Mouse (Mus musculus) lung, adult 2 months (tissue): ENCODE results near the gene Vmn1r21. TPM values are rescaled to one million over a fixed set of nuclear protein-coding genes. Genes with fewer than 3 reads are reported as not detected.

ENCODE experiments used
- DNase-seq: peaks from one replicate; pipeline ENCODE4 v3.0.0; 2022
- H3K4me1 ChIP-seq: fragments of 200-500 bp; 2 replicates; pipeline ENCODE4 v1.6.1; 2011; ENCODE audit warnings: low read length; ENCODE audit not compliant: control insufficient read depth, insufficient read depth
- H3K4me3 ChIP-seq: fragments of 200-500 bp; replicated peaks from 2 replicates; pipeline ENCODE3; 2011; ENCODE audit warnings: low read depth, mild to moderate bottlenecking, control low read depth, low read length; ENCODE audit errors: extremely low read depth
- CTCF ChIP-seq: fragments of 200-500 bp; IDR thresholded peaks from 2 replicates; pipeline ENCODE4 v1.5.1; 2011; ENCODE audit warnings: mild to moderate bottlenecking, low read length, control low read depth; ENCODE audit not compliant: insufficient read depth
- POLR2A ChIP-seq: fragments of 200-500 bp; IDR thresholded peaks from 2 replicates; pipeline ENCODE4 v1.6.1; 2011; ENCODE audit warnings: low read depth, mild to moderate bottlenecking, control low read depth, low read length, borderline replicate concordance; ENCODE audit errors: extremely low read depth
- WGBS: fragments of 180-500 bp; shearing (Covaris S2); methylation state at CpG from one replicate; pipeline ENCODE4 v1.1.7; 2018; 5-methylcytosine and 5-hydroxymethylcytosine counted together
- polyA plus RNA-seq: library from polyadenylated mRNA; depleted of rRNA; stranded (reverse); fragments of >200 nt; gene quantifications from 2 replicates; pipeline ENCODE4 v1.2.3, GENCODE M21; 2012; rRNA removed

Vmn1r21 gene
- polyA plus RNA-seq, 1 experiment = not detected

GRCm38 (mm10) chr6:57814436-57814940, 35.7 kb downstream of the Vmn1r21 start:
- no peak overlapping the region for H3K4me3 ChIP-seq
- WGBS = 90% methylated on average over 2 of the region's 2 CpGs
- TF ChIP-seq CTCF (no peak), POLR2A (no peak)
- no peaks in the 10 kb centered on the region for H3K4me1 ChIP-seq
- DNase-seq = no peak

DNA sequence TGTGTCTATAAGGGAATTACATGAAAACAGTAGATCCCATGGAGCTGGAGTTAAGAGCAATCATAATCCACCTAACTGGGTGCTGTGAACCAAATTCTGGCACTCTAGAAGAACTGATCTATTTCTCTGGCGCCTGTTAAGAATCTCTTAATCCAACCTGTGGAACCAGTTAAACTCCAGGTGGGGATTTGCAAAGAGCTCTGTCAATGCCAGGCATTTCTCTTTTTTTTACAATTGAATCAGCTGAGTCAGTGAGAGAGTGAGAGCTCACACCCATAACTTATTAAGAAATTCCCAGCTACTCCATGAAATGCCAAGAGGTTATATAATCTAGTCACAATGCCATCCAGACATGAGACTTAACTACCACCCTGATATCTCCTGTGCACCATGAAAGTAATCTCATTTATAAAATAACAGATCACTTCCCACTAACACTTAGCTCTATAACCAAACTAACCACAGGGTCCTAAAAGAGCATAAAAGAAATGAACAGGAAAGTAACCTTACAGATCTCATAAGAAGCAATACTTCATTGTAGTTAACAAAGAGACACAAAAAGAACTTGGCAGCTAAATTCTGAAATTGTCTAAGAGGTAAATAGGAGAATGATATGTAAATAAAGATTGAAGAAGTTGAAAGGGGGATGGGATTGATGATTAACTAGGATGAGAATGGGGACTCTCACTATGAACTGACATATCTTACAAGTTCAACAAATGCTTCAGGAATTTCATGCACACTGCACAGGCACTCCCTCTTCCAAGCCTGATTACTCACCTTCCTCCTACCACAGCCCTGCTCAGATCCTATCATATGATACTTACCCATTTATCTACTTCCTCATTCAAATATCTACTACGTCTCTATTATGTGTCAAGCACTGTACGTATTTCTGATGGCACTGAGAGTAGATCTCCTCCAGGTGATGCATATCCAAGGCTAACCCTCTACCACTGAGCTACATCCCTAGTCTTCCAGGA, 38.1 kb downstream of the Vmn1r21 start:
- no peak for TF ChIP-seq CTCF
- TF ChIP-seq POLR2A = no peak
- 55% methylated on average over 3 of the region's 3 CpGs for WGBS
- no peaks in the 10 kb centered on the region for H3K4me1 ChIP-seq
- DNase-seq = no peak
- H3K4me3 ChIP-seq = no peak overlapping the region

- no peak for TF ChIP-seq POLR2A
- no peak for TF ChIP-seq CTCF
- 94% methylated on average over 5 of the region's 5 CpGs for WGBS
- no peak overlapping the region for H3K4me3 ChIP-seq
- no peaks in the 10 kb centered on the region for H3K4me1 ChIP-seq
- DNase-seq = no peak
These were observed 44.7 kb downstream of the Vmn1r21 start for GRCm38 (mm10) chr6:57805218-57806069.

DNA sequence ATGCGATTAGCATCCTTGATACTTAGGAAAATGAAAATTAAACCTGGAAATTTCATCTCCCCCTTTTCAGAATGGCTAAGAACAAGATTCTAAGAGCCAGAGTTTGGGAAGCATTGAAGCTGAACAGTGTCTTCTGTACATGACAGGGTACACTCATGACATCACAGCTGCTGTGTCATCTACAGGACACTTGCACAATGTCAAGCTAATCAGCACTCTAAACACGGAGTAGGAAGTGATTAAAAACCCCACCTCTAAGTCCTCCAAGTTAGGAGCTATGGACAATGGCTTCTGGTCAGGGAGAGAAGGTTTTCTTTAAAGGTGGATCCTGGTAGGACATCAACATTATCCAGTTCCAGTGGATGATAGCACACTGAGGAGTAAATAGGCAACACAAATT, 47.0 kb downstream of the Vmn1r21 start:
- Histone ChIP-seq H3K4me3 (no peak overlapping the region), H3K4me1 (no peaks in the 10 kb centered on the region; the same call in 1 of the 2 replicates)
- no peak for DNase-seq
- WGBS = 61% methylated on average over 2 of the region's 2 CpGs
- TF ChIP-seq CTCF (no peak), POLR2A (no peak)

- DNase-seq = no peak
- Histone ChIP-seq H3K4me3 (no peak overlapping the region), H3K4me1 (no peaks in the 10 kb centered on the region; the same call in 1 of the 2 replicates)
- 93% methylated on average over 1 of the region's 1 CpGs for WGBS
- TF ChIP-seq POLR2A (no peak), CTCF (no peak)
These were observed 51.2 kb downstream of the Vmn1r21 start for GRCm38 (mm10) chr6:57798986-57799385.

- no peak for TF ChIP-seq CTCF
- TF ChIP-seq POLR2A = no peak
- DNase-seq = no peak
- H3K4me1 ChIP-seq = no peaks in the 10 kb centered on the region; the same call in 1 of the 2 replicates
- no peak overlapping the region for H3K4me3 ChIP-seq
- 93% methylated on average over 3 of the region's 3 CpGs for WGBS
These were observed 53.2 kb downstream of the Vmn1r21 start for GRCm38 (mm10) chr6:57796853-57797423.

- TF ChIP-seq POLR2A = no peak
- no peak for TF ChIP-seq CTCF
- Histone ChIP-seq H3K4me1 (no peaks in the 10 kb centered on the region; the same call in 1 of the 2 replicates), H3K4me3 (no peak overlapping the region)
- 50% methylated on average over 3 of the region's 3 CpGs for WGBS
- no peak for DNase-seq
These were observed 54.3 kb downstream of the Vmn1r21 start for GRCm38 (mm10) chr6:57795835-57796234.

Other genes starting within 250 kb of the Vmn1r21 start
- 7.3 and 8.4 TPM in 2 replicates for gene Pyurf, start 158.3 kb downstream of the Vmn1r21 start, polyA plus RNA-seq
- 4.4 and 4.9 TPM in 2 replicates for gene Lancl2, start 147.8 kb downstream of the Vmn1r21 start, polyA plus RNA-seq
- gene Vopp1, start 25.2 kb downstream of the Vmn1r21 start, polyA plus RNA-seq = 12.9 and 16.4 TPM in 2 replicates
- gene Vmn1r22, start 57.7 kb upstream of the Vmn1r21 start, polyA plus RNA-seq = not detected in 2 replicates
- not detected in 2 replicates for gene Vmn1r23, start 76.5 kb upstream of the Vmn1r21 start, polyA plus RNA-seq
- gene Vmn1r24, start 111.2 kb upstream of the Vmn1r21 start, polyA plus RNA-seq = not detected in 2 replicates
- gene Vmn1r25, start 130.5 kb upstream of the Vmn1r21 start, polyA plus RNA-seq = not detected in 2 replicates
- not detected in 2 replicates for gene Vmn1r26, start 164.8 kb upstream of the Vmn1r21 start, polyA plus RNA-seq